Mouse (Mus musculus) liver, postnatal 0 days (tissue): ENCODE results near the gene Gm11634. TPM values are rescaled to one million over a fixed set of nuclear protein-coding genes. Genes with fewer than 3 reads are reported as not detected.

Experiments
- ATAC-seq: fragments of 200-750 bp; cut with Nextera tagmentation; 2 replicates; pipeline ENCODE4 v1.8.0; 2017; ENCODE audit warnings: mild to moderate bottlenecking, moderate library complexity
- DNase-seq: peaks from one replicate; pipeline ENCODE4 v3.0.0-alpha.2; 2016
- H3K27ac ChIP-seq: fragments of 300-500 bp; sonication (generic); 2 replicates; pipeline ENCODE4 v1.5.1; 2014; ENCODE audit warnings: antibody characterized with exemption, moderate library complexity, mild to moderate bottlenecking, low read depth
- H3K27me3 ChIP-seq: fragments of 300-500 bp; sonication (generic); 2 replicates; pipeline ENCODE4 v1.6.1; 2014; ENCODE audit warnings: low read length, control low read depth, mixed read lengths; ENCODE audit not compliant: insufficient read depth
- H3K36me3 ChIP-seq: fragments of 300-500 bp; sonication (generic); replicated peaks from 2 replicates; pipeline ENCODE4 v1.6.1; 2014; ENCODE audit warnings: mild to moderate bottlenecking, control low read depth, low read length, moderate library complexity, mixed read lengths; ENCODE audit not compliant: insufficient read depth
- H3K4me1 ChIP-seq: fragments of 300-500 bp; sonication (generic); 2 replicates; pipeline ENCODE4 v1.6.1; 2014; ENCODE audit warnings: antibody characterized with exemption, mild to moderate bottlenecking, control low read depth; ENCODE audit not compliant: insufficient read depth
- H3K4me2 ChIP-seq: fragments of 300-500 bp; sonication (generic); 2 replicates; pipeline ENCODE4 v1.6.1; 2014; ENCODE audit warnings: low read depth, mild to moderate bottlenecking, low read length, moderate library complexity, mixed read lengths
- H3K4me3 ChIP-seq: fragments of 300-500 bp; sonication (generic); 2 replicates; pipeline ENCODE4 v1.5.1; 2014; ENCODE audit warnings: low read depth, low read length
- H3K9ac ChIP-seq: fragments of 300-500 bp; sonication (generic); replicated peaks from 2 replicates; pipeline ENCODE4 v1.6.1; 2014; ENCODE audit warnings: mild to moderate bottlenecking, moderate library complexity
- H3K9me3 ChIP-seq: fragments of 300-500 bp; sonication (generic); 2 replicates; pipeline ENCODE4 v1.6.1; 2016; ENCODE audit warnings: mild to moderate bottlenecking, control low read depth, low read length, mixed read lengths
- CTCF ChIP-seq: sonication (generic); IDR thresholded peaks from 2 replicates; pipeline ENCODE4 v1.5.1; 2016; ENCODE audit warnings: antibody characterized with exemption, low read depth
- EP300 ChIP-seq: IDR thresholded peaks from 2 replicates; pipeline ENCODE4 v1.6.1; 2016; ENCODE audit warnings: antibody characterized with exemption, low read depth, mild to moderate bottlenecking
- WGBS: fragments of 180-500 bp; shearing (Covaris S2); extraction: QIAGEN DNeasy Blood & Tissue Kit; methylation state at CpG from one replicate; pipeline ENCODE4 v1.1.7; 2014; ENCODE audit not compliant: insufficient replicate concordance; 5-methylcytosine and 5-hydroxymethylcytosine counted together
- polyA plus RNA-seq: library from polyadenylated mRNA; unstranded; fragments of >200 nt; fragmentation: Nextera tagmentation; extraction: Ambion mirVana; gene quantifications from 2 replicates; pipeline ENCODE4 v1.2.1, GENCODE M21; 2015

The Gm11634 gene
- polyA plus RNA-seq, 1 experiment from 2014 or later: not detected

DNA sequence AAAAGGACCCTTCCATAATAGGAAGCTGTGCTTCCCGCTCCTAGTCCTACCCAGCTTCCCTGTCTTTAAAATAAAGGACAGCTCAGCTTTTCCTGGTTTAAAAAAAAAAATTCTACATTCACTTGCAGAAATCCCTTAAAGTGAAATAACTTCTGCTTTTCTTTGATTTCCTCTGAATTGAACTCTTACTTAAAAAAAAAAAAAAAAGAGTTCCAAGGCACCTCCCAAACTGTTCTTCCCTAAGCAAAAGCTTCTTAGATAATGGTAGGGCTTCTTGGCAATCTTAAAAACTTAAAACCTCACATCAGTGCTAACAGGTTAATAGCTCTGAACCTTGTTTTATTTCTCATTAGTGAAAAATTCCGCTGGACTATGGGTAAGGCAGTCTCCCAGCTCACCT, 15.9 kb downstream of the Gm11634 start:
- Histone ChIP-seq H3K4me3 (no peak overlapping the region), H3K4me2 (no peak overlapping the region; the same call in 1 of the 2 replicates), H3K9me3 (no peaks in the 10 kb centered on the region), H3K36me3 (peaks cover 40% of the 10 kb centered on the region), H3K4me1 (peaks cover 12% of the 10 kb centered on the region), H3K27me3 (no peaks in the 10 kb centered on the region), H3K9ac (no peak overlapping the region), H3K27ac (no peak overlapping the region)
- no peak for ATAC-seq
- DNase-seq: no peak
- 89% methylated on average over 2 of the region's 2 CpGs for WGBS
- TF ChIP-seq EP300 (no peak), CTCF (no peak)

DNA sequence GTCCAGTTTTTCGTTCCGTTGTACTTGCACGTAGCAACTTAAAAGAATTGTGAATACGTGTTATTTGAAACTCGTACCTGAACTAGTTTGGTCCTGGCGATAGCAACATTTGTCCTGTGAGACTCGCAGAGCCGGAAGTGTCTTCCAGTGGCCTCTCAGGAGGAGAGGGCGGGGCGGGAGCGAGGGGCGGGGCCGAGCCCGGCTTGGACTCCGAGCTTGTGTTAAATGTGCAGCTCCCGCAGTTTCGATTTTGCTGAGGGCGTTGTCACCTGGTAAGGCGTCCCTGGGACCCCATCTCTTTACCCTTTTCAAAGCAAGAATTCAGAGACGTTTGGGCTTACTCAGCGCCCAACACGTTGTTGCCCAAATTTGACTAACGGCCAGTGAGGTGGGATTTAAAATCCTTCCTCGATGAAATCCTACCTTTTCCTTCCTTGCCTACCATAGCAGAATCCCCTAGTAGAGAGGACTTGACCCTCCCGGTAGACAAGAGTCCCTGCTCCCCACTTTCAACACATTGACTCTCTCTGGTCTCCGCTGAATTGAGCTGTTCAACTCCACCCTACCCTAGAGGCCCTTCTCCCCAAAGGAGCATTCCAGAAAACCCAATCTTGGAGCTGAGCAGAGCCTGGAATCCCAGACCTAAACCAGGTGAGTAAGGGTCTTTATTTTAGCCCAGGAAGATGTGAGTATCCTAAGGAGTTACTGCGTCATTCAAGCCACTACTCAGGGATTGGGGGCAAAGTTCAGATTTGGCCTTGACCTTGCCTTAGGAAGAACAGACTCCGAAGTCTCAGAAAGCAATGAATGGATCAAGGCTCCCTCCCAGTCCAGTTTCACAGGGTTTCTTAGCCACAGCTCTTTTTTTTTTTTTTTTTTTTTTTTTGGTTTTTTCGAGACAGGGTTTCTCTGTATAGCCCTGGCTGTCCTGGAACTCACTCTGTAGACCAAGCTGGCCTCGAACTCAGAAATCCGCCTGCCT, 16.7 kb downstream of the Gm11634 start, which contains the start of gene Tmem106a:
Gene Tmem106a (plus strand): TSS at position 189 of the 982 bp plus-strand sequence.
- ATAC-seq: peak; percentile 76
- H3K36me3 ChIP-seq: peaks cover 48% of the 10 kb centered on the region
- no peaks in the 10 kb centered on the region for H3K9me3 ChIP-seq
- TF ChIP-seq EP300 (no peak), CTCF (no peak)
- H3K9ac ChIP-seq: peak within 1 kb of the TSS; percentile 69
- peak within 1 kb of the TSS; percentile 76 for H3K27ac ChIP-seq
- no peaks in the 10 kb centered on the region for H3K27me3 ChIP-seq
- peak within 1 kb of the TSS; percentile 78 for H3K4me2 ChIP-seq
- WGBS: 16% methylated on average over 30 of the region's 31 CpGs
- H3K4me3 ChIP-seq: peak within 1 kb of the TSS; percentile 47
- H3K4me1 ChIP-seq: peaks cover 12% of the 10 kb centered on the region
- DNase-seq: peak; percentile 90

DNA sequence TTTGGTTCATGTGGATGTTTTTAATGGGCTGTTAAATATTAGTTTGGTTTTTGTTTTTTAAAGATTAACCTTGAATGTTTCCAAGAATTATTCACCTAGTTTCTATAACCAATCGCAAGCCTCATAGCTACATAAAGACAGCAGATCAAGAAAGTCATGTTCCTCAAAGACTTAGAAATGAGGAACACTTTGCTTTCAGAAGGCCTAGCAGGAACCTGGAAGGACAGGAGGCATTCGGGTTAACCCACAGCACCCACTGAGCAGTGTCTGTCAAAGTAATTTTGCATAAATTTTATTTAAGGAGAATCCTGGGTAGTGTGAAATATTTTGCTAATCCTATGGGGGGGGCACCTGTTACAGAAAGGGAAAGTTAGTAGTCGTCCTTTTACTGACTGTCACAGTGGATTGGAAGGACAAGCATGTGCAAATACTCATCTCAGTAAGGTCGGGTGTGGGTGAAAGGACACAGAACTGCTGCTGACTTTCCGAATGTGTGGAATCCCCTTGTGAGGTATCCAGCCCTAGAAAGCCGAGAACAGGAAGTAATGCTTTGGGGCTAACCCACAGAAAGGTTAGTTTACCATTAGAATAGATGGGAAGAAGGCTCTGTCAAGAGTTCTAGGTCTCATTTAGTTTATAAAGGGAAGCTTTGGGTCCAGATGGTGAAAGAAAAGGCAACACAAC, 17.8 kb downstream of the Gm11634 start:
- H3K9ac ChIP-seq: no peak overlapping the region
- H3K27me3 ChIP-seq: no peaks in the 10 kb centered on the region
- H3K4me1 ChIP-seq: peaks cover 12% of the 10 kb centered on the region
- H3K4me2 ChIP-seq: no peak overlapping the region
- 61% methylated on average over 6 of the region's 6 CpGs for WGBS
- ATAC-seq: no peak
- H3K36me3 ChIP-seq: peaks cover 50% of the 10 kb centered on the region
- peak overlapping the region; percentile 76; the same call in 1 of the 2 replicates for H3K27ac ChIP-seq
- H3K4me3 ChIP-seq: no peak overlapping the region
- no peak for DNase-seq
- no peaks in the 10 kb centered on the region for H3K9me3 ChIP-seq
- no peak for TF ChIP-seq EP300
- no peak for TF ChIP-seq CTCF

DNA sequence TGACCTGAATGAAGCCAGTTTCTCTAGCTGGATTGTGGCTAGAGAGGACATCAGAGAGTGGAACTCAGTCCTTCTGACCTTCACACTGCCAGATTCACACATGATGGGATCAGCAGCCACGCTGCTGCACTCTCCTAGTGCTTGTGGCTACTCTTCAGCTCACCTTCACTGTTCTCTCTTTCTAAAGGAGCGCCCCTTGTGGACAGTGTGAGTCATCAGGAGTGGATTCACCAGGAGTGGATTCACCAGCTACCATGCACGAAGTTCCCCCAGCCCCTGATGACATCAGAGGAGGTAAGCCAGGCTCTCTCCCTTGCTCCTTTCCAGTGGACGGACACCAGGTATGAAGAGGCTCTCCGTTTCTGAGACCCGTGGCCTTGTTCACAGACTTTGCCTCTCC, 22.9 kb downstream of the Gm11634 start:
- H3K27ac ChIP-seq: no peak overlapping the region
- no peaks in the 10 kb centered on the region for H3K9me3 ChIP-seq
- TF ChIP-seq EP300 (no peak), CTCF (peak; percentile 41)
- DNase-seq: no peak
- H3K4me3 ChIP-seq: no peak overlapping the region
- peaks cover 88% of the 10 kb centered on the region for H3K36me3 ChIP-seq
- ATAC-seq: 0 out of 2 replicates have a peak, but pooled peaks have one; percentile 28
- WGBS: 78% methylated on average over 6 of the region's 6 CpGs
- no peaks in the 10 kb centered on the region for H3K4me1 ChIP-seq
- H3K4me2 ChIP-seq: no peak overlapping the region
- no peak overlapping the region for H3K9ac ChIP-seq
- H3K27me3 ChIP-seq: no peaks in the 10 kb centered on the region

- Histone ChIP-seq H3K9me3 (no peaks in the 10 kb centered on the region), H3K27me3 (no peaks in the 10 kb centered on the region), H3K36me3 (peaks cover 89% of the 10 kb centered on the region), H3K4me3 (no peak overlapping the region), H3K4me2 (no peak overlapping the region), H3K9ac (no peak overlapping the region), H3K4me1 (no peaks in the 10 kb centered on the region), H3K27ac (no peak overlapping the region)
- DNase-seq: no peak
- ATAC-seq: no peak
- TF ChIP-seq EP300 (no peak), CTCF (no peak)
- WGBS: 85% methylated on average over 3 of the region's 3 CpGs
Observed at GRCm38 (mm10) chr11:101568421-101568820, 30.6 kb downstream of the Gm11634 start.

- Histone ChIP-seq H3K4me3 (no peak overlapping the region), H3K36me3 (peaks cover 80% of the 10 kb centered on the region), H3K9ac (no peak overlapping the region), H3K27ac (no peak overlapping the region), H3K9me3 (no peaks in the 10 kb centered on the region), H3K4me1 (no peaks in the 10 kb centered on the region), H3K4me2 (no peak overlapping the region), H3K27me3 (no peaks in the 10 kb centered on the region)
- TF ChIP-seq EP300 (no peak), CTCF (peak; percentile 95)
- DNase-seq (peak; percentile 59), ATAC-seq (peak; percentile 59)
- WGBS: 27% methylated on average over 5 of the region's 5 CpGs
Observed at GRCm38 (mm10) chr11:101562391-101562790, 36.7 kb downstream of the Gm11634 start.
